Mouse (Mus musculus) embryonic facial prominence, embryonic 15.5 days (tissue): ENCODE results near the gene Kcns1. TPM values are rescaled to one million over a fixed set of nuclear protein-coding genes. Genes with fewer than 3 reads are reported as not detected.

ENCODE experiments used
- ATAC-seq: fragments of 200-750 bp; cut with Nextera tagmentation; 2 replicates; pipeline ENCODE4 v1.8.0; 2017; ENCODE audit warnings: low read depth, moderate TSS enrichment; ENCODE audit not compliant: insufficient number of reproducible peaks, low FRiP score, low TSS enrichment
- H3K27ac ChIP-seq: fragments of 300-500 bp; sonication (generic); replicated peaks from 2 replicates; pipeline ENCODE4 v1.5.1; 2015; ENCODE audit warnings: mild to moderate bottlenecking, inconsistent platforms
- H3K27me3 ChIP-seq: fragments of 300-500 bp; sonication (generic); 2 replicates; pipeline ENCODE4 v1.6.1; 2015; ENCODE audit warnings: inconsistent platforms
- H3K36me3 ChIP-seq: fragments of 300-500 bp; sonication (generic); 2 replicates; pipeline ENCODE4 v1.6.1; 2015; ENCODE audit warnings: mild to moderate bottlenecking, inconsistent platforms
- H3K4me1 ChIP-seq: fragments of 300-500 bp; sonication (generic); 2 replicates; pipeline ENCODE4 v1.6.1; 2015; ENCODE audit warnings: inconsistent platforms
- H3K4me2 ChIP-seq: fragments of 300-500 bp; sonication (generic); replicated peaks from 2 replicates; pipeline ENCODE4 v1.6.1; 2015; ENCODE audit warnings: mild to moderate bottlenecking, inconsistent platforms
- H3K4me3 ChIP-seq: fragments of 300-500 bp; sonication (generic); replicated peaks from 2 replicates; pipeline ENCODE4 v1.5.1; 2015; ENCODE audit warnings: mild to moderate bottlenecking, inconsistent platforms
- H3K9ac ChIP-seq: fragments of 300-500 bp; sonication (generic); 2 replicates; pipeline ENCODE4 v1.6.1; 2015; ENCODE audit warnings: inconsistent platforms
- H3K9me3 ChIP-seq: fragments of 300-500 bp; sonication (generic); replicated peaks from 2 replicates; pipeline ENCODE4 v1.6.1; 2016; ENCODE audit warnings: inconsistent platforms
- WGBS: fragments of 180-500 bp; shearing (Covaris S2); methylation state at CpG from one replicate; pipeline ENCODE4 v1.1.7; 2015; 5-methylcytosine and 5-hydroxymethylcytosine counted together
- polyA plus RNA-seq: library from polyadenylated mRNA; unstranded; fragments of >200 nt; fragmentation: Nextera tagmentation; extraction: Ambion mirVana; gene quantifications from 2 replicates; pipeline ENCODE4 v1.2.1, GENCODE M21; 2015

The Kcns1 gene
- polyA plus RNA-seq, 1 experiment from 2014 or later: 0.96 TPM

- H3K27ac ChIP-seq: no peak overlapping the region
- H3K4me2 ChIP-seq: no peak overlapping the region
- H3K9ac ChIP-seq: no peak overlapping the region
- no peaks in the 10 kb centered on the region for H3K9me3 ChIP-seq
- ATAC-seq: no peak
- WGBS: 84% methylated on average over 10 of the region's 10 CpGs
- H3K4me1 ChIP-seq: 0 out of 2 replicates have a peak, but pooled peaks cover 20% of the 10 kb centered on the region
- H3K36me3 ChIP-seq: 0 out of 2 replicates have a peak, but pooled peaks cover 4% of the 10 kb centered on the region
- H3K27me3 ChIP-seq: no peaks in the 10 kb centered on the region
- no peak overlapping the region for H3K4me3 ChIP-seq
Measured at GRCm38 (mm10) chr2:164144541-164144940, 26.4 kb downstream of the Kcns1 start.

GRCm38 (mm10) chr2:164144025-164144424, 26.9 kb downstream of the Kcns1 start:
- no peak for ATAC-seq
- H3K27me3 ChIP-seq: no peaks in the 10 kb centered on the region
- 75% methylated on average over 6 of the region's 6 CpGs for WGBS

DNA sequence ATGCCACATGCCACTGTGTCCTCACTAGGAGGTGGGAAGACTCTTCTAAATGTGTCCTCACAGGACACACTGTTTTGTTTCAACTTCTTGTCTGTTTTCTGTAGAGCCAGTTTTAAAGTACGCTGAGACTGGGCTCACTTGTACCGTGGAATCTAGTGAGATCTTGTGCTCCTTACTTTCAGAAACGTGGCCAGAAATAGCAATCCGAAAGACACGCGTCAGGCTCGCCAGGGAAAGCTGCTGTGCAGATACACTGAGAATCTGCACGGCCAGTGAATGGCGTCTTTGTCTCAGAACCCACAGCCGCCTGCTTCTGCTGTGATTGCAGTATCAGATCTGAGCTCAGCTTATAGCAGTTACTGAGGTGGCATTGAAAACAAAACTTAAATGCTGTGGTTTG, 28.9 kb downstream of the Kcns1 start:
- H3K27ac ChIP-seq: peak overlapping the region; percentile 80
- no peaks in the 10 kb centered on the region for H3K27me3 ChIP-seq
- peaks cover 34% of the 10 kb centered on the region for H3K4me1 ChIP-seq
- H3K4me2 ChIP-seq: no peak overlapping the region
- 0 out of 2 replicates have a peak, but pooled peaks cover 4% of the 10 kb centered on the region for H3K36me3 ChIP-seq
- 24% methylated on average over 10 of the region's 10 CpGs for WGBS
- no peak overlapping the region for H3K9ac ChIP-seq
- no peak overlapping the region for H3K4me3 ChIP-seq
- no peaks in the 10 kb centered on the region for H3K9me3 ChIP-seq
- 0 out of 2 replicates have a peak, but pooled peaks have one; percentile 31 for ATAC-seq

More at GRCm38 (mm10) chr2:164144025-164144424, 26.9 kb downstream of the Kcns1 start:
- H3K9ac ChIP-seq: no peak overlapping the region
- H3K4me1 ChIP-seq: 0 out of 2 replicates have a peak, but pooled peaks cover 20% of the 10 kb centered on the region
- no peak overlapping the region for H3K4me3 ChIP-seq
- no peak overlapping the region for H3K4me2 ChIP-seq
- H3K27ac ChIP-seq: no peak overlapping the region
- H3K36me3 ChIP-seq: 0 out of 2 replicates have a peak, but pooled peaks cover 4% of the 10 kb centered on the region
- H3K9me3 ChIP-seq: no peaks in the 10 kb centered on the region

DNA sequence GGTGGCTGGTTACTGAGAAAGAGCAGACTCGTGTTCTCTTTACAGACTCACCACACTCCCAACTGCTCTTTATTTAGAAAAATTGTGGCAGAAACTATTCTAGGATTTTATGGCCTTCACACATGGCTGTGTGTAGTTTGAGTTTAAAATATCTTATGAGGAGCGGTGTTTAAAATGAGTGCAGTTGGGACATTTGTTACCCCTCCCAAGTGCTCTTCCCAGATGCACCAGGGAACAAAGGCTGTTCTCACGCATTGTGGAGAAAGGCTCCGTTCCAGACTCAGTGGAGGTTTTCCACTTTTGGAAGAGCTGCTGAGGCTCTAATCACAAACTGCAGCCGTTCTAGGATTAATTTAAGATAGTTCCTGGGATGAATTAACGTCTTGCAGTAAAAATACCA, 33.2 kb downstream of the Kcns1 start:
- Histone ChIP-seq H3K9me3 (no peaks in the 10 kb centered on the region), H3K9ac (no peak overlapping the region), H3K27ac (peak overlapping the region; percentile 52), H3K36me3 (no peaks in the 10 kb centered on the region), H3K4me2 (no peak overlapping the region), H3K4me1 (peaks cover 35% of the 10 kb centered on the region), H3K27me3 (no peaks in the 10 kb centered on the region), H3K4me3 (no peak overlapping the region)
- WGBS: 48% methylated on average over 6 of the region's 6 CpGs
- ATAC-seq: no peak

- Histone ChIP-seq H3K36me3 (no peaks in the 10 kb centered on the region), H3K27ac (no peak overlapping the region), H3K9ac (no peak overlapping the region), H3K27me3 (no peaks in the 10 kb centered on the region), H3K4me2 (no peak overlapping the region), H3K4me1 (peaks cover 24% of the 10 kb centered on the region), H3K9me3 (no peaks in the 10 kb centered on the region), H3K4me3 (no peak overlapping the region)
- 45% methylated on average over 2 of the region's 2 CpGs for WGBS
- ATAC-seq: no peak
Measured at GRCm38 (mm10) chr2:164136393-164136792, 34.5 kb downstream of the Kcns1 start.

- Histone ChIP-seq H3K4me1 (peaks cover 21% of the 10 kb centered on the region), H3K27ac (no peak overlapping the region), H3K36me3 (no peaks in the 10 kb centered on the region), H3K4me2 (no peak overlapping the region), H3K27me3 (no peaks in the 10 kb centered on the region), H3K9ac (no peak overlapping the region), H3K4me3 (no peak overlapping the region), H3K9me3 (no peaks in the 10 kb centered on the region)
- ATAC-seq: no peak
- WGBS: 71% methylated on average over 1 of the region's 1 CpGs
Measured at GRCm38 (mm10) chr2:164135367-164135766, 35.5 kb downstream of the Kcns1 start.

GRCm38 (mm10) chr2:164134563-164134962, 36.4 kb downstream of the Kcns1 start:
- Histone ChIP-seq H3K9ac (no peak overlapping the region), H3K4me1 (peaks cover 21% of the 10 kb centered on the region), H3K27ac (no peak overlapping the region), H3K4me3 (no peak overlapping the region), H3K4me2 (no peak overlapping the region), H3K27me3 (no peaks in the 10 kb centered on the region), H3K36me3 (no peaks in the 10 kb centered on the region), H3K9me3 (no peaks in the 10 kb centered on the region)
- 49% methylated on average over 6 of the region's 6 CpGs for WGBS
- ATAC-seq: no peak

DNA sequence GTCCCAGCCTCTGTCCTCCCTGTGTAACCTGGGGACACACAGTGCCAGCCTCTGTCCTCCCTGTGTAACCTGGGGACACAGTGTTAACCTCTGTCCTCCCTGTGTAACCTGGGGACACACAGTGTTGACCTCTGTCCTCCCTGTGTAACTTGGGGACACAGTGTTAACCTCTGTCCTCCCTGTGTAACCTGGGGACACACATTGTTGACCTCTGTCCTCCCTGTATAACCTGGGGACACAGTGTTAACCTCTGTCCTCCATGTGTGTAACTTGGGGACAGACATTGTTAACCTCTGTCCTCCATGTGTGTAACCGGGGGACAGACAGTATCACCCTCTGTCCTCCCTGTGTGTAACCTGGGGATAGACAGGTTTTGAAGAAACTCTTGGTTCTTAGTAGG, 39.3 kb downstream of the Kcns1 start:
- H3K27ac ChIP-seq: no peak overlapping the region
- no peaks in the 10 kb centered on the region for H3K27me3 ChIP-seq
- no peak overlapping the region for H3K4me3 ChIP-seq
- ATAC-seq: no peak
- H3K4me2 ChIP-seq: no peak overlapping the region
- H3K4me1 ChIP-seq: peaks cover 8% of the 10 kb centered on the region; the same call in 1 of the 2 replicates
- no peaks in the 10 kb centered on the region for H3K9me3 ChIP-seq
- no peak overlapping the region for H3K9ac ChIP-seq
- 81% methylated on average over 1 of the region's 1 CpGs for WGBS
- H3K36me3 ChIP-seq: no peaks in the 10 kb centered on the region

GRCm38 (mm10) chr2:164128576-164129411, 42.1 kb downstream of the Kcns1 start:
- no peaks in the 10 kb centered on the region for H3K27me3 ChIP-seq
- 88% methylated on average over 12 of the region's 12 CpGs for WGBS
- no peaks in the 10 kb centered on the region for H3K9me3 ChIP-seq
- no peak overlapping the region for H3K4me3 ChIP-seq
- no peak for ATAC-seq
- no peak overlapping the region for H3K27ac ChIP-seq
- no peak overlapping the region for H3K4me2 ChIP-seq
- no peak overlapping the region for H3K9ac ChIP-seq
- H3K4me1 ChIP-seq: peaks cover 9% of the 10 kb centered on the region; the same call in 1 of the 2 replicates
- H3K36me3 ChIP-seq: no peaks in the 10 kb centered on the region

DNA sequence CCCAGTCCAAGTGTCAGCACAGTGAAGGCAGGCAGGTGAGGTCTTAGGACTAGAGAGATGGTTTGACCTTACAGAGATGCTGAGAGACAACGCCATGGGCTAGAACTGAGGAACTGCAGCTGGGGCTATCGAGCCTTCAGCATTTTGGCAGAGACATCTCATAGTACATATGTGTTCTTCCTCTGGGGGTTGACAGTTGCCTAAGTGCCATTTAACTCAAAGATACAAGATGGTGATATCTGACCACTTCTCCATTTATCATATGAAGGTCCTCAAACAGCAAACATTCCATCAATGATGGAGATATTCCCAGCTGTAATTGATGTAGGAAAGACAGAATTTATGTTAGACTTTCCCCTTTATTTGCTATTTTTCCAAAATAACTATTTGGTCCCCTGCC, 43.6 kb downstream of the Kcns1 start:
- Histone ChIP-seq H3K27ac (no peak overlapping the region), H3K9me3 (no peaks in the 10 kb centered on the region), H3K4me2 (no peak overlapping the region), H3K9ac (no peak overlapping the region), H3K4me3 (no peak overlapping the region), H3K36me3 (no peaks in the 10 kb centered on the region), H3K27me3 (no peaks in the 10 kb centered on the region), H3K4me1 (peaks cover 9% of the 10 kb centered on the region; the same call in 1 of the 2 replicates)
- no peak for ATAC-seq
- 85% methylated on average over 2 of the region's 2 CpGs for WGBS

- no peak overlapping the region for H3K27ac ChIP-seq
- no peaks in the 10 kb centered on the region for H3K9me3 ChIP-seq
- H3K4me1 ChIP-seq: peaks cover 9% of the 10 kb centered on the region; the same call in 1 of the 2 replicates
- 0 out of 2 replicates have a peak, but pooled peaks have one; percentile 57 for ATAC-seq
- WGBS: 46% methylated on average over 13 of the region's 13 CpGs
- H3K36me3 ChIP-seq: peaks cover 5% of the 10 kb centered on the region; the same call in 1 of the 2 replicates
- H3K27me3 ChIP-seq: no peaks in the 10 kb centered on the region
- no peak overlapping the region for H3K4me2 ChIP-seq
- H3K4me3 ChIP-seq: no peak overlapping the region
- H3K9ac ChIP-seq: no peak overlapping the region
Measured at GRCm38 (mm10) chr2:164126533-164126955, 44.4 kb downstream of the Kcns1 start.
